Mouse (Mus musculus): Measurements from ENCODE around the gene Midn.

- TF ChIP-seq POLR2A (IDR thresholded peaks at IDR 0.05; ENCODE audit: borderline replicate concordance, control insufficient read depth, low read depth, low read length) (peak; percentile 97), CTCF (IDR thresholded peaks at IDR 0.05; ENCODE audit: control insufficient read depth, insufficient read depth, low read length) (peak; percentile 27; the same call in 1 of the 2 replicates)
Measured at GRCm38 (mm10) chr10:80115290-80115943, 32.7 kb upstream of the Midn start, which contains the start of gene Stk11.
